ENCODE assay signal across 24 mouse cellular contexts in the genomic region with DNA sequence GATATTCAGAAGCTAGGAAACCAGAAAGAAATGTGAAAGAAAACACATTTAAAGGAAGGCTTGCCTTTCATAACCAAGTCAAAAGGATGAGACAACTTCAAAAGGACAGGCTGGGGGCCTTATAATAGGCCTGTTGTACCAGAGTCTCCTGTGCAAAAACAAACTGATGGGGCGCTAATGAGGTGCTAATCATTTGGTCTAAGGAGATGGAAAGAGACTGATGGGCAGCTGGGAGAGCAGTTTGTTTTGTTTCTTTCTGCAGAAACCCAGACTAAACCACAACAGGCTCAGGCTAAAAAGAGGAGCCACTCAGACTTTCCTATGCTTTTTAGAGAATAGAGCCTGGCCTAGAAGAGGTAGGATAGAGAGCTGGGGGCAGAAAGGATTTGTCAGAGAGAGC.
A peak's percentile ranks its signal among the peaks of the same experiment; 100 is the strongest.
DNase-seq lines count a peak whose midpoint lies in the region; ATAC-seq and TF ChIP-seq lines count a peak whose summit lies in the region.
"Had no signal": no experiment of that assay in that cellular context is flagged by ENCODE, and none has a peak within 500 bp of the region (broad histone marks: within the 10 kb centered on the region; RNA-seq: fewer than 3 reads in every experiment).

No protein-coding gene starts in this region.

- H3K27ac ChIP-seq in forebrain, embryonic 13.5 days: peak overlapping the region; percentile 35; the same call in 1 of the 2 replicates
- H3K27ac ChIP-seq in forebrain, postnatal 0 days (ENCODE audit: low read depth, low read length): no peak overlapping the region
- H3K27ac ChIP-seq: hindbrain, embryonic 12.5 days; left cerebral cortex, adult 2 months; limb, embryonic 12.5 days; liver, embryonic 15.5 days; midbrain, embryonic 10.5 days; midbrain, embryonic 15.5 days; stomach, postnatal 0 days had no signal

- TF ChIP-seq CTCF in forebrain, postnatal 0 days (IDR thresholded peaks at IDR 0.05; ENCODE audit: low read depth): no peak

- H3K27me3 ChIP-seq in forebrain, embryonic 13.5 days: no peaks in the 10 kb centered on the region
- H3K27me3 ChIP-seq in forebrain, postnatal 0 days (ENCODE audit: insufficient read depth, low read length): no peaks in the 10 kb centered on the region
- H3K27me3 ChIP-seq: hindbrain, embryonic 12.5 days; limb, embryonic 12.5 days; liver, embryonic 15.5 days; midbrain, embryonic 15.5 days had no signal

- H3K36me3 ChIP-seq in forebrain, embryonic 13.5 days (ENCODE audit: poor library complexity, severe bottlenecking): no peaks in the 10 kb centered on the region
- no peaks in the 10 kb centered on the region for H3K36me3 ChIP-seq in forebrain, postnatal 0 days (ENCODE audit: insufficient read depth)
- H3K36me3 ChIP-seq: hindbrain, embryonic 12.5 days; limb, embryonic 12.5 days; liver, embryonic 15.5 days; midbrain, embryonic 10.5 days; midbrain, embryonic 15.5 days had no signal

- intact Hi-C loops in heart, postnatal 10 days (cut with DNase I): no loop called here

- 18% methylated on average over 1 of the region's 1 CpGs for WGBS in forebrain, embryonic 13.5 days
- 19% methylated on average over 1 of the region's 1 CpGs for WGBS in forebrain, postnatal 0 days

- peaks cover 19% of the 10 kb centered on the region for H3K4me1 ChIP-seq in forebrain, embryonic 13.5 days
- no peaks in the 10 kb centered on the region for H3K4me1 ChIP-seq in forebrain, postnatal 0 days (ENCODE audit: insufficient read depth)
- H3K4me1 ChIP-seq: hindbrain, embryonic 12.5 days; limb, embryonic 12.5 days; liver, embryonic 15.5 days had no signal

- no peak overlapping the region for H3K4me2 ChIP-seq in forebrain, embryonic 13.5 days
- H3K4me2 ChIP-seq in forebrain, postnatal 0 days (ENCODE audit: low read depth): no peak overlapping the region
- H3K4me2 ChIP-seq: hindbrain, embryonic 12.5 days; limb, embryonic 12.5 days; liver, embryonic 15.5 days; midbrain, embryonic 15.5 days had no signal

- no peak for DNase-seq in forebrain, postnatal 0 days
- peak; percentile 55 for DNase-seq in lung, postnatal 10 days
- no peak for DNase-seq in lung, postnatal 4 days
- peak; percentile 16 for DNase-seq in WW6 (ENCODE audit: low read depth, low spot score)
- no peak for DNase-seq in kidney, adult 18-20 months
- no peak for DNase-seq in heart, postnatal 10 days
- DNase-seq: adrenal gland, adult 8-10 months; cerebellum, adult 9-10 months; gastrocnemius, postnatal 14 days; kidney, postnatal 14 days; right cerebral cortex, postnatal 4 days; thymus, adult 18-20 months; thymus, postnatal 25 days had no signal

- no peaks in the 10 kb centered on the region; the same call in 1 of the 2 replicates for H3K9me3 ChIP-seq in forebrain, embryonic 13.5 days (replicated peaks)
- H3K9me3 ChIP-seq in forebrain, postnatal 0 days (ENCODE audit: low read length): no peaks in the 10 kb centered on the region
- H3K9me3 ChIP-seq: hindbrain, embryonic 12.5 days; limb, embryonic 12.5 days; liver, embryonic 15.5 days; midbrain, embryonic 10.5 days; midbrain, embryonic 15.5 days had no signal

- ATAC-seq in forebrain, embryonic 13.5 days: 0 out of 2 replicates have a peak, but pooled peaks have one; percentile 41
- ATAC-seq in forebrain, postnatal 0 days: no peak
- ATAC-seq: intestine, postnatal 0 days; lung, postnatal 0 days; midbrain, embryonic 15.5 days had no signal

- no peak overlapping the region for H3K9ac ChIP-seq in forebrain, embryonic 13.5 days
- no peak overlapping the region for H3K9ac ChIP-seq in forebrain, postnatal 0 days
- H3K9ac ChIP-seq: hindbrain, embryonic 12.5 days; limb, embryonic 12.5 days; liver, embryonic 15.5 days; midbrain, embryonic 15.5 days had no signal

- H3K4me3 ChIP-seq in forebrain, embryonic 13.5 days: no peak overlapping the region
- no peak overlapping the region for H3K4me3 ChIP-seq in forebrain, postnatal 0 days (ENCODE audit: low read depth, low read length)
- H3K4me3 ChIP-seq: erythroblast, embryonic 14.5 days; hindbrain, embryonic 12.5 days; left cerebral cortex, adult 2 months; limb, embryonic 12.5 days; liver, embryonic 15.5 days; midbrain, embryonic 10.5 days; midbrain, embryonic 15.5 days had no signal

Comparison
In these comparisons a context has a peak if more than half of its experiments do, and no peak if none do; other contexts are left out.
1. DNase-seq: peak in lung, postnatal 10 days (single experiment) and WW6 (single experiment); none in forebrain, postnatal 0 days (single experiment), lung, postnatal 4 days (0 of 2), kidney, adult 18-20 months (single experiment) and heart, postnatal 10 days (0 of 2).